ENCODE assay signal across 8 mouse cellular contexts in genomic region chr3:62412704-62413103, GRCm38 (mm10).
A peak's percentile ranks its signal among the peaks of the same experiment; 100 is the strongest.
DNase-seq lines count a peak whose midpoint lies in the region; ATAC-seq and TF ChIP-seq lines count a peak whose summit lies in the region.

No protein-coding gene starts in this region.

- no peaks in the 10 kb centered on the region for H3K27me3 ChIP-seq in stomach, embryonic 15.5 days (replicated peaks)
- no peaks in the 10 kb centered on the region for H3K27me3 ChIP-seq in heart, adult 2 months (ENCODE audit: control insufficient read depth, insufficient read depth, low read length)

- H3K4me3 ChIP-seq in stomach, embryonic 15.5 days (replicated peaks) = no peak overlapping the region
- no peak overlapping the region for H3K4me3 ChIP-seq in heart, adult 2 months

- no peak overlapping the region for H3K9ac ChIP-seq in stomach, embryonic 15.5 days
- H3K9ac ChIP-seq in heart, adult 2 months (ENCODE audit: low read depth, low read length) = no peak overlapping the region

- no peaks in the 10 kb centered on the region for H3K36me3 ChIP-seq in stomach, embryonic 15.5 days
- H3K36me3 ChIP-seq in heart, adult 2 months (ENCODE audit: control insufficient read depth, insufficient read depth, low read length) = no peaks in the 10 kb centered on the region

- no peak for TF ChIP-seq CTCF in heart, adult 2 months (IDR thresholded peaks at IDR 0.05)

- H3K79me2 ChIP-seq in heart, adult 2 months (replicated peaks; ENCODE audit: control insufficient read depth, insufficient read depth, low read length) = no peaks in the 10 kb centered on the region

- no peak for TF ChIP-seq EP300 in heart, adult 2 months (IDR thresholded peaks at IDR 0.05; ENCODE audit: insufficient read depth, low read depth, low read length)

- no peak for TF ChIP-seq POLR2A in heart, adult 2 months (IDR thresholded peaks at IDR 0.05; ENCODE audit: insufficient read depth, low read depth, low read length)

- H3K9me3 ChIP-seq in stomach, embryonic 15.5 days = no peaks in the 10 kb centered on the region

- intact Hi-C loops in left cerebral cortex, postnatal 4 days (cut with DNase I) = no loop called here
- intact Hi-C loops in heart, adult 2 months (cut with DNase I) = no loop called here

- H3K4me1 ChIP-seq in stomach, embryonic 15.5 days = no peaks in the 10 kb centered on the region
- no peaks in the 10 kb centered on the region for H3K4me1 ChIP-seq in heart, adult 2 months (ENCODE audit: control insufficient read depth, insufficient read depth, low read length)

- H3K27ac ChIP-seq in stomach, embryonic 15.5 days = peak overlapping the region; percentile 82
- no peak overlapping the region for H3K27ac ChIP-seq in heart, adult 2 months

- peak; percentile 19 for DNase-seq in kidney, postnatal 10 days
- no peak for DNase-seq in kidney, adult 9 months
- peak; percentile 36 to 41 for DNase-seq in frontal cortex, postnatal 14 days (ENCODE audit: low spot score in 2 of 2)
- peak; percentile 49 for DNase-seq in left cerebral cortex, postnatal 4 days
- no peak for DNase-seq in thymus, postnatal 25 days
- no peak for DNase-seq in heart, adult 2 months

- ATAC-seq in stomach, embryonic 15.5 days (ENCODE audit: insufficient read depth, low FRiP score, low read depth) = peak; percentile 82; the same call in 1 of the 2 replicates
- ATAC-seq in CD4-positive, CD25-positive, alpha-beta regulatory T cell, adult 4 months = no peak

- WGBS in stomach, embryonic 15.5 days = 36% methylated on average over 7 of the region's 7 CpGs
- WGBS in heart, adult 2 months = 42% methylated on average over 7 of the region's 7 CpGs

- H3K4me2 ChIP-seq in stomach, embryonic 15.5 days = no peak overlapping the region

Comparison
In these comparisons a context has a peak if more than half of its experiments do, and no peak if none do; other contexts are left out.
1. DNase-seq: peak in kidney, postnatal 10 days (single experiment), frontal cortex, postnatal 14 days (2 of 2) and left cerebral cortex, postnatal 4 days (single experiment); none in kidney, adult 9 months (single experiment), thymus, postnatal 25 days (single experiment) and heart, adult 2 months (0 of 2).